Mouse (Mus musculus) activated CD4-positive, CD25-positive, alpha-beta regulatory T cell, adult 4 months (primary cell): ENCODE results near the gene Gpr173. TPM values are rescaled to one million over a fixed set of nuclear protein-coding genes. Genes with fewer than 3 reads are reported as not detected.

ENCODE experiments used
- polyA plus RNA-seq, 2 experiments: library from polyadenylated mRNA; unstranded; fragments of 100-300 nt; shearing (Covaris generic); gene quantifications; one replicate each; pipeline ENCODE4 v1.2.1; 2017

Gene Gpr173
- polyA plus RNA-seq, 2 experiments from 2014 or later, result not detected

Other genes starting within 250 kb of the Gpr173 start
- gene Iqsec2, start 224.4 kb downstream of the Gpr173 start, polyA plus RNA-seq, result not detected
- gene Kdm5c, start 135.7 kb downstream of the Gpr173 start, polyA plus RNA-seq, result 10 to 100 TPM; 23.8 to 27.1 TPM
- 10 to 100 TPM; 25.4 to 26.8 TPM for gene Kantr, start 41.2 kb downstream of the Gpr173 start, polyA plus RNA-seq
- gene Tspyl2, start 26.3 kb downstream of the Gpr173 start, polyA plus RNA-seq, result 1 to 10 TPM; 9.2 to 9.9 TPM
- not detected for gene Cldn34a, start 194.6 kb upstream of the Gpr173 start, polyA plus RNA-seq